Mouse (Mus musculus): Measurements from ENCODE around the gene Pacsin3. TPM values are rescaled to one million over a fixed set of nuclear protein-coding genes. Genes with fewer than 3 reads are reported as not detected.
A peak's percentile ranks its signal among the peaks of the same experiment; 100 is the strongest.

The Pacsin3 gene
- total and polyA plus RNA-seq, 2 experiments = 24.6 to 68.9 TPM

GRCm38 (mm10) chr2:91263692-91264660, 8.2 kb downstream of the Pacsin3 start:
- H3K4me3 ChIP-seq (ENCODE audit: insufficient read depth, low read depth, low read length) = no peak overlapping the region
- DNase-seq (ENCODE audit: extremely low read depth, low read depth, low spot score) = peak; percentile 50
- peak overlapping the region; percentile 15 for H3K9ac ChIP-seq (ENCODE audit: low read depth, low read length)
- peak overlapping the region; percentile 87 for H3K27ac ChIP-seq (replicated peaks; ENCODE audit: insufficient read depth, low read depth, low read length)
- TF ChIP-seq CTCF (IDR thresholded peaks at IDR 0.05; ENCODE audit: low read depth, low read length) (no peak), POLR2A (IDR thresholded peaks at IDR 0.05; ENCODE audit: extremely low read depth, insufficient read depth, low read length) (no peak)
- H3K4me1 ChIP-seq (ENCODE audit: control insufficient read depth, insufficient read depth, low read length) = peaks cover 29% of the 10 kb centered on the region
- no peaks in the 10 kb centered on the region for H3K27me3 ChIP-seq (ENCODE audit: control insufficient read depth, insufficient read depth, low read length)
- WGBS = 54% methylated on average over 17 of the region's 17 CpGs
- peaks cover 26% of the 10 kb centered on the region; the same call in 1 of the 2 replicates for H3K36me3 ChIP-seq (ENCODE audit: control insufficient read depth, insufficient read depth, low read length)
- H3K79me2 ChIP-seq (ENCODE audit: control insufficient read depth, insufficient read depth, low read length) = peaks cover 11% of the 10 kb centered on the region; the same call in 1 of the 2 replicates

- Histone ChIP-seq H3K4me3 (ENCODE audit: insufficient read depth, low read depth, low read length) (peak within 1 kb of the TSS; percentile 88), H3K36me3 (ENCODE audit: control insufficient read depth, insufficient read depth, low read length) (peaks cover 26% of the 10 kb centered on the region; the same call in 1 of the 2 replicates), H3K9ac (ENCODE audit: low read depth, low read length) (peak within 1 kb of the TSS; percentile 93), H3K27ac (replicated peaks; ENCODE audit: insufficient read depth, low read depth, low read length) (peak within 1 kb of the TSS; percentile 91), H3K79me2 (ENCODE audit: control insufficient read depth, insufficient read depth, low read length) (peaks cover 4% of the 10 kb centered on the region; the same call in 1 of the 2 replicates), H3K4me1 (ENCODE audit: control insufficient read depth, insufficient read depth, low read length) (peaks cover 32% of the 10 kb centered on the region), H3K27me3 (ENCODE audit: control insufficient read depth, insufficient read depth, low read length) (no peaks in the 10 kb centered on the region)
- WGBS = 1% methylated on average over 72 of the region's 72 CpGs
- TF ChIP-seq POLR2A (IDR thresholded peaks at IDR 0.05; ENCODE audit: extremely low read depth, insufficient read depth, low read length) = peak; percentile 84
- TF ChIP-seq CTCF (IDR thresholded peaks at IDR 0.05; ENCODE audit: low read depth, low read length) = no peak
- peak; percentile 100 for DNase-seq (ENCODE audit: extremely low read depth, low read depth, low spot score)
These were observed 9.2 kb downstream of the Pacsin3 start, which contains the start of gene Arfgap2 for GRCm38 (mm10) chr2:91264711-91265681. Arfgap2 (plus strand) TSS chr2:91264974.

- WGBS = 58% methylated on average over 3 of the region's 3 CpGs
These were observed 12.3 kb downstream of the Pacsin3 start for GRCm38 (mm10) chr2:91268042-91268441.

GRCm38 (mm10) chr2:91268706-91269105, 13.0 kb downstream of the Pacsin3 start:
- TF ChIP-seq POLR2A (IDR thresholded peaks at IDR 0.05; ENCODE audit: extremely low read depth, insufficient read depth, low read length) (no peak), CTCF (IDR thresholded peaks at IDR 0.05; ENCODE audit: low read depth, low read length) (no peak)
- H3K9ac ChIP-seq (ENCODE audit: low read depth, low read length) = peak overlapping the region; percentile 74
- peak overlapping the region; percentile 25; the same call in 1 of the 2 replicates for H3K4me3 ChIP-seq (ENCODE audit: insufficient read depth, low read depth, low read length)
- peaks cover 47% of the 10 kb centered on the region for H3K36me3 ChIP-seq (ENCODE audit: control insufficient read depth, insufficient read depth, low read length)
- peak; percentile 94 for DNase-seq (ENCODE audit: extremely low read depth, low read depth, low spot score)
- WGBS = 29% methylated on average over 2 of the region's 2 CpGs
- no peaks in the 10 kb centered on the region for H3K27me3 ChIP-seq (ENCODE audit: control insufficient read depth, insufficient read depth, low read length)
- H3K4me1 ChIP-seq (ENCODE audit: control insufficient read depth, insufficient read depth, low read length) = peaks cover 37% of the 10 kb centered on the region
- peak overlapping the region; percentile 96 for H3K27ac ChIP-seq (replicated peaks; ENCODE audit: insufficient read depth, low read depth, low read length)
- peaks cover 4% of the 10 kb centered on the region; the same call in 1 of the 2 replicates for H3K79me2 ChIP-seq (ENCODE audit: control insufficient read depth, insufficient read depth, low read length)

More at GRCm38 (mm10) chr2:91268042-91268441, 12.3 kb downstream of the Pacsin3 start:
- peak overlapping the region; percentile 36 for H3K9ac ChIP-seq (ENCODE audit: low read depth, low read length)
- TF ChIP-seq POLR2A (IDR thresholded peaks at IDR 0.05; ENCODE audit: extremely low read depth, insufficient read depth, low read length) = no peak
- TF ChIP-seq CTCF (IDR thresholded peaks at IDR 0.05; ENCODE audit: low read depth, low read length) = no peak
- DNase-seq (ENCODE audit: extremely low read depth, low read depth, low spot score) = peak; percentile 50
- H3K4me1 ChIP-seq (ENCODE audit: control insufficient read depth, insufficient read depth, low read length) = peaks cover 37% of the 10 kb centered on the region
- H3K4me3 ChIP-seq (ENCODE audit: insufficient read depth, low read depth, low read length) = no peak overlapping the region
- no peaks in the 10 kb centered on the region for H3K27me3 ChIP-seq (ENCODE audit: control insufficient read depth, insufficient read depth, low read length)
- H3K27ac ChIP-seq (replicated peaks; ENCODE audit: insufficient read depth, low read depth, low read length) = peak overlapping the region; percentile 96
- H3K79me2 ChIP-seq (ENCODE audit: control insufficient read depth, insufficient read depth, low read length) = peaks cover 4% of the 10 kb centered on the region; the same call in 1 of the 2 replicates
- H3K36me3 ChIP-seq (ENCODE audit: control insufficient read depth, insufficient read depth, low read length) = peaks cover 40% of the 10 kb centered on the region

- DNase-seq (ENCODE audit: extremely low read depth, low read depth, low spot score) = peak; percentile 55
- Histone ChIP-seq H3K36me3 (ENCODE audit: control insufficient read depth, insufficient read depth, low read length) (peaks cover 56% of the 10 kb centered on the region), H3K9ac (ENCODE audit: low read depth, low read length) (peak overlapping the region; percentile 16; the same call in 1 of the 2 replicates), H3K27me3 (ENCODE audit: control insufficient read depth, insufficient read depth, low read length) (no peaks in the 10 kb centered on the region), H3K4me1 (ENCODE audit: control insufficient read depth, insufficient read depth, low read length) (peaks cover 31% of the 10 kb centered on the region), H3K4me3 (ENCODE audit: insufficient read depth, low read depth, low read length) (peak overlapping the region; percentile 3; the same call in 1 of the 2 replicates), H3K27ac (replicated peaks; ENCODE audit: insufficient read depth, low read depth, low read length) (peak overlapping the region; percentile 96), H3K79me2 (ENCODE audit: control insufficient read depth, insufficient read depth, low read length) (peaks cover 4% of the 10 kb centered on the region; the same call in 1 of the 2 replicates)
- TF ChIP-seq CTCF (IDR thresholded peaks at IDR 0.05; ENCODE audit: low read depth, low read length) (no peak), POLR2A (IDR thresholded peaks at IDR 0.05; ENCODE audit: extremely low read depth, insufficient read depth, low read length) (no peak)
- 29% methylated on average over 8 of the region's 8 CpGs for WGBS
These were observed 14.0 kb downstream of the Pacsin3 start for GRCm38 (mm10) chr2:91269687-91270133.

All from liver, adult 2 months (tissue).